Mouse (Mus musculus): ENCODE results near the gene Rem2. TPM values are rescaled to one million over a fixed set of nuclear protein-coding genes. Genes with fewer than 3 reads are reported as not detected.

The Rem2 gene
- polyA plus RNA-seq, 1 experiment from 2014 or later, result 18.8 TPM

DNA sequence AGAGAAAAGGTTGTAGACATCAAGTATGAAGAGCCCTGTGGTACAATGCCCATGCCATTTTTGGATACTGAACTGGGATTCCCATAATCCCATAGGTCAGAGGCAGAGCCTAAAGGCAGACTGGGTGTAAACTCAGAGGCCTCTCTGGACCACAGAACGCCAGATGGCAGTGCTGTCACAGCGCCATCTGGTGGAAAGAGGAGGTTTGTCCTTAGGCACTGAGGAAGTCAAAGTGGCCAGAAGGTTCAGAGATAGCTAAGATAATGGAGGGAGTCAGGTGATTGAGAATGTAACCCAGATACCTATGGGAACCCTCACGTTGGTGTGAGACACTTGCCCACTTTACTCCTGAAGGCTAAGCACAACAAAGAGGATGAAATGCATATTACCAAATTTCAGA, 18.3 kb downstream of the Rem2 start:
- DNase-seq (ENCODE audit: low spot score), result peak; percentile 78
- H3K9ac ChIP-seq (ENCODE audit: low read length), result no peak overlapping the region
- no peak overlapping the region for H3K4me3 ChIP-seq (ENCODE audit: low read depth, low read length)
- H3K36me3 ChIP-seq (ENCODE audit: control insufficient read depth, insufficient read depth, low read length), result no peaks in the 10 kb centered on the region
- no peaks in the 10 kb centered on the region for H3K4me1 ChIP-seq (replicated peaks; ENCODE audit: control insufficient read depth, insufficient read depth, low read length)
- no peak overlapping the region for H3K27ac ChIP-seq (ENCODE audit: low read depth, low read length)
- WGBS, result 1% methylated on average over 3 of the region's 3 CpGs
- H3K27me3 ChIP-seq (ENCODE audit: control insufficient read depth, insufficient read depth, low read length), result no peaks in the 10 kb centered on the region
- no peaks in the 10 kb centered on the region for H3K9me3 ChIP-seq (ENCODE audit: control insufficient read depth, low read length)
- H3K4me2 ChIP-seq (ENCODE audit: low read depth, low read length, severe bottlenecking), result no peak overlapping the region
- ATAC-seq (replicated peaks; ENCODE audit: low FRiP score), result 0 out of 2 replicates have a peak, but pooled peaks have one; percentile 30

DNA sequence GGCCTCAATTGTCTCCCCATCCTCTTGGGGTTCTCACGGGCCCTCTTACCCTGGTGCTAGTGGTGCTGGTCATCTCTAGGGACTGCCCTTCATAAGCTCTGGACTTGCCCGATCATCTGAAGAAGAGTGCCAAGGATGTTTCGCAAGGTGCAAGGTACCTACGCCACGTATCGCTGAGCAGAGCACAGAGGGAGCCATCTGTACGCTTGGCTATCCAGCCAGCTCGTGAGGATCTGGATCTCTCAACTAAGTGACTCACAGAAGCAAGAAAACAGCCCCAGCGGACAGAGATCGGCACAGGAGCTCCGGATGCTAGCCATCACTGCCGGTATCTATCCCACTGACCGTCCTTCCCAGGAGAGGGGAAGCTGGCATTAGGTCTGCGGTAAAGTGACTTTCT, 20.8 kb downstream of the Rem2 start:
- 90% methylated on average over 14 of the region's 14 CpGs for WGBS
- Histone ChIP-seq H3K9me3 (ENCODE audit: control insufficient read depth, low read length) (no peaks in the 10 kb centered on the region), H3K27me3 (ENCODE audit: control insufficient read depth, insufficient read depth, low read length) (no peaks in the 10 kb centered on the region), H3K4me1 (replicated peaks; ENCODE audit: control insufficient read depth, insufficient read depth, low read length) (no peaks in the 10 kb centered on the region), H3K27ac (ENCODE audit: low read depth, low read length) (no peak overlapping the region), H3K4me3 (ENCODE audit: low read depth, low read length) (no peak overlapping the region), H3K9ac (ENCODE audit: low read length) (no peak overlapping the region), H3K36me3 (ENCODE audit: control insufficient read depth, insufficient read depth, low read length) (no peaks in the 10 kb centered on the region), H3K4me2 (ENCODE audit: low read depth, low read length, severe bottlenecking) (no peak overlapping the region)
- ATAC-seq (replicated peaks; ENCODE audit: low FRiP score), result no peak
- no peak for DNase-seq (ENCODE audit: low spot score)

DNA sequence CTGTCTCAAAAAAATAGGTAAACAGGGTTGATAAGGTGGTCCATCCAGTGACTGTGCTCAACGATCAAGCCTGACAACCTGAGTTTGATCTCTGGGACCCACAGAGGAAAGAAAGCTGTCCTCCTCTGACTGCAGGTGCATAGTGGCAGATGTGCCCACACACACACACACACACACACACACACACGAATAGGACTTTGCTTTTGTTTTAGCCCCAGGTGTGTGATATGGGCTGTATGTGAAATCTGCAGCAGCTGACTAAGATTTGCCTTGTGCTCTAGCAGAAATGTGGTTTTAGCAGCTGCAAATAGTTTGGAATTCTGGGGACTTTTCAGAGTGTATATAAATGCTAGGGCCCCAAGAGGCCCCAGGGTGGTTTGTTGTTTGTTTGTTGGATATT, 23.4 kb downstream of the Rem2 start:
- WGBS, result 88% methylated on average over 2 of the region's 2 CpGs

DNA sequence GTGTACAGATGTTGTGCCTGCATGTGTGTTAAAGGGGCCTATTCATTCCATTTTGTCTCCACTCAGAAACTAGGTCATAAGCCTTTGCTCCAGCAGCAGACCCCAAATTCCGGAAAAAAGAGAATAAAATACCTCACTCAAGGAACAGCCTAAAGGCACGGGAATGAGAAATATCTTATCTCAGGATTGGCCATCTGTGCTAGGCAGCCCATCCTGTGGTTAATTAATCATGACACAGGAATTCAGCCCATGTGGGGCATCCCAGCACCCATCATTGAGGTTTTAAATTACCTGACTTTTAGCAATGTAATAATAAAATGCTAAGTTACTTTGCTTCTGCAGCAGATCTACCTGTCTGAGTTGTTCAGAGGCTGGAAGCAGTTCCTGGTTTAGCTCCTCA, 25.5 kb downstream of the Rem2 start:
- Histone ChIP-seq H3K27ac (ENCODE audit: low read depth, low read length) (no peak overlapping the region), H3K9ac (ENCODE audit: low read length) (no peak overlapping the region), H3K27me3 (ENCODE audit: control insufficient read depth, insufficient read depth, low read length) (no peaks in the 10 kb centered on the region), H3K36me3 (ENCODE audit: control insufficient read depth, insufficient read depth, low read length) (no peaks in the 10 kb centered on the region), H3K4me1 (replicated peaks; ENCODE audit: control insufficient read depth, insufficient read depth, low read length) (no peaks in the 10 kb centered on the region), H3K4me3 (ENCODE audit: low read depth, low read length) (no peak overlapping the region), H3K9me3 (ENCODE audit: control insufficient read depth, low read length) (no peaks in the 10 kb centered on the region), H3K4me2 (ENCODE audit: low read depth, low read length, severe bottlenecking) (no peak overlapping the region)
- 82% methylated on average over 2 of the region's 2 CpGs for WGBS
- no peak for ATAC-seq (replicated peaks; ENCODE audit: low FRiP score)
- no peak for DNase-seq (ENCODE audit: low spot score)

More for the DNA sequence above, 23.4 kb downstream of the Rem2 start:
- no peak for ATAC-seq (replicated peaks; ENCODE audit: low FRiP score)
- no peaks in the 10 kb centered on the region for H3K27me3 ChIP-seq (ENCODE audit: control insufficient read depth, insufficient read depth, low read length)
- DNase-seq (ENCODE audit: low spot score), result no peak
- H3K4me2 ChIP-seq (ENCODE audit: low read depth, low read length, severe bottlenecking), result no peak overlapping the region
- no peaks in the 10 kb centered on the region for H3K4me1 ChIP-seq (replicated peaks; ENCODE audit: control insufficient read depth, insufficient read depth, low read length)
- H3K9ac ChIP-seq (ENCODE audit: low read length), result no peak overlapping the region
- no peak overlapping the region for H3K27ac ChIP-seq (ENCODE audit: low read depth, low read length)
- H3K4me3 ChIP-seq (ENCODE audit: low read depth, low read length), result no peak overlapping the region
- H3K36me3 ChIP-seq (ENCODE audit: control insufficient read depth, insufficient read depth, low read length), result no peaks in the 10 kb centered on the region
- no peaks in the 10 kb centered on the region for H3K9me3 ChIP-seq (ENCODE audit: control insufficient read depth, low read length)

DNA sequence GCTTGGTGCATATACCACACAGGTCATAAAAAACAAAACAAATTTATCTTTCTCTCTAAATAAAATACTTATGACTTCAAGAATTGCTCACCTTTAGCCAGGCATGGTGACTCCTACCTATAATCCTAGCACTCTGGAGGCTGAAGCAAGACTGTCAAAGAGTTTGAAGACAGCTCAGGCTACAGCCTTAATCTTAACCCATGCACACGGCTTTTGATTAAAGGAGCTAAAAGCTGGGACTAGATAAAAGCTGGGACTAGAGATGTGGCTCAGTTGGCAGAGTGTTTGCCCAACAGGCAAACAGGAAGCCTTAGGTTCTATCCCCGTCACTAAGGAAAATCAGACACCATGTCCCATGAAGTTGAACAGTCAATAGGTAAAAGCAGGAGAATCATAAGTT, 27.2 kb downstream of the Rem2 start:
- ATAC-seq (replicated peaks; ENCODE audit: low FRiP score) (no peak), DNase-seq (ENCODE audit: low spot score) (no peak)
- Histone ChIP-seq H3K9me3 (ENCODE audit: control insufficient read depth, low read length) (no peaks in the 10 kb centered on the region), H3K36me3 (ENCODE audit: control insufficient read depth, insufficient read depth, low read length) (peaks cover 11% of the 10 kb centered on the region; the same call in 1 of the 2 replicates), H3K4me3 (ENCODE audit: low read depth, low read length) (no peak overlapping the region), H3K9ac (ENCODE audit: low read length) (no peak overlapping the region), H3K27me3 (ENCODE audit: control insufficient read depth, insufficient read depth, low read length) (no peaks in the 10 kb centered on the region), H3K27ac (ENCODE audit: low read depth, low read length) (no peak overlapping the region), H3K4me1 (replicated peaks; ENCODE audit: control insufficient read depth, insufficient read depth, low read length) (no peaks in the 10 kb centered on the region), H3K4me2 (ENCODE audit: low read depth, low read length, severe bottlenecking) (no peak overlapping the region)
- 88% methylated on average over 2 of the region's 2 CpGs for WGBS

DNA sequence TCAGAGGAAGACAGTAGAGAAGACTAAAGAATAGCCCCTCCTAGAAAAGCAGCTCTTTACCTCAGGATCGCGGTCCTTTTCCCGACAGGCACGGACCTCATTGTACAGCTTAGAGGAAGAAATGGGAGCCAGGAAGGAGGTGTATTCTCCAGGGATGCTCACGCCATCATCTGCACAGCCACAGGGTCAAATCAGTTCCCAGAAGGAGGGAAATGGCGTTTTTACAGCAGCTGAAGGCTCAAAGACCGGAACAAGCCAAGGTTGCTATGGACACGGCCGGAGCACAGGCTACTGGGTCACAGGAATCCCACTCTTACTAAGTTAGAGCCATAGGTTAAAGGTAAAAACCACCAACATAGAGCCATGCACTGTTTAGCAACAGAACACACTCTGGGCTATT, 33.9 kb downstream of the Rem2 start:
- Histone ChIP-seq H3K9ac (ENCODE audit: low read length) (no peak overlapping the region), H3K4me3 (ENCODE audit: low read depth, low read length) (no peak overlapping the region), H3K4me1 (replicated peaks; ENCODE audit: control insufficient read depth, insufficient read depth, low read length) (no peaks in the 10 kb centered on the region), H3K36me3 (ENCODE audit: control insufficient read depth, insufficient read depth, low read length) (peaks cover 59% of the 10 kb centered on the region), H3K27me3 (ENCODE audit: control insufficient read depth, insufficient read depth, low read length) (no peaks in the 10 kb centered on the region), H3K27ac (ENCODE audit: low read depth, low read length) (no peak overlapping the region), H3K4me2 (ENCODE audit: low read depth, low read length, severe bottlenecking) (no peak overlapping the region), H3K9me3 (ENCODE audit: control insufficient read depth, low read length) (peaks cover 5% of the 10 kb centered on the region; the same call in 1 of the 2 replicates)
- DNase-seq (ENCODE audit: low spot score) (no peak), ATAC-seq (replicated peaks; ENCODE audit: low FRiP score) (no peak)
- WGBS, result 95% methylated on average over 9 of the region's 9 CpGs

DNA sequence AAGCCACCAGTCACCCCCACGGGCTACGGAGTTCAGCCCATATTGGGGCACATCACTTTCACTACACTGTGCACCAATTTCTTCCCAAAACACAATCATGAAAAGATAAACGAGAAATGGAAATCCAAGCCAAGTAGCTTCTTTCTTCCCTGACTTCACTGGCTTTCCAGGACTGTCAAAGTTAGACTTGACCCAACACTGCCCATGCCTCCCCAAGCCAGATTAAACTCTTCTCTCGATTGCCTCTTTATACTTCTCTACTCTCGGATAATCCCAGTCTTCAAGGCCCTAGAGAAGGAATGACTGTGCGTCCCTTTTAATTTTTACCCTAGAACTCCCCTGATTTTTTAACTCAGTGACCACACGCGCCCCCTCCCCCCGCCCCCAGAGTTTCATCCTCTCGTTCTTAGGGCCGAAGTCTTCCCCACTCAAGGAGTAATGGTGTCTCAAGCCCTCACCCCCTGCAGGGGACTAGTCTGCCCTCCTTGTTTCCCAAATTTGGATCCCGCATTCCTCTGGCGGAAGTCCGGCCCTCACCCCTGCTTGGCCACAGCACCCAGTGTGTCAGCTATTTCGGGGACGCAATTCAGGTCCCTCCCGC, 40.9 kb downstream of the Rem2 start:
- no peak for DNase-seq (ENCODE audit: low spot score)
- peak overlapping the region; percentile 82 for H3K9ac ChIP-seq (ENCODE audit: low read length)
- peak overlapping the region; percentile 72 for H3K4me3 ChIP-seq (ENCODE audit: low read depth, low read length)
- 5% methylated on average over 17 of the region's 17 CpGs for WGBS
- no peaks in the 10 kb centered on the region for H3K27me3 ChIP-seq (ENCODE audit: control insufficient read depth, insufficient read depth, low read length)
- H3K4me1 ChIP-seq (replicated peaks; ENCODE audit: control insufficient read depth, insufficient read depth, low read length), result peaks cover 8% of the 10 kb centered on the region; the same call in 1 of the 2 replicates
- peaks cover 26% of the 10 kb centered on the region for H3K36me3 ChIP-seq (ENCODE audit: control insufficient read depth, insufficient read depth, low read length)
- H3K9me3 ChIP-seq (ENCODE audit: control insufficient read depth, low read length), result peaks cover 5% of the 10 kb centered on the region; the same call in 1 of the 2 replicates
- no peak for ATAC-seq (replicated peaks; ENCODE audit: low FRiP score)
- H3K27ac ChIP-seq (ENCODE audit: low read depth, low read length), result peak overlapping the region; percentile 53; the same call in 1 of the 2 replicates
- H3K4me2 ChIP-seq (ENCODE audit: low read depth, low read length, severe bottlenecking), result peak overlapping the region; percentile 66

DNA sequence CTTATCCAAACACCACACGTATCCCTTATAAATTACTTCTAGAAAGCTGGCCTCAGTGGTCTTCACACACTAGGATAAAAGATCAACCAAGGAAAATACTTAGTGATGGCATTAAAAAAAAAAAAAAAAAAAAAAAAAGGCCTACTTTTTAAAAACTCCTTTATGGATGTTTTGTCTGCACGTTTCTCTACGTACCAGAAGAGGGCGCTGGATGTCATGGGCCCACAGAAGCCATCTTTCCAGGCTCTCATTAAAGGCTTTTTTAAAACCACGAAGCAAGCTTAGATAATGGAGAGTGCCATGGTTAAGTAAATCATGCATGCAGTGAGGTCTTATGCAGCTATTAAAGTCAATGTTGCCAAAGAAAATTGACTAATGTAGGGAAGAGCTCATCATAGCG, 47.7 kb downstream of the Rem2 start:
- whole genome bisulfite sequencing, result 29% methylated on average over 6 of the region's 6 CpGs
- Histone ChIP-seq H3K36me3 (ENCODE audit: control insufficient read depth, insufficient read depth, low read length) (no peaks in the 10 kb centered on the region), H3K4me2 (ENCODE audit: low read depth, low read length, severe bottlenecking) (no peak overlapping the region), H3K9ac (ENCODE audit: low read length) (no peak overlapping the region), H3K4me1 (replicated peaks; ENCODE audit: control insufficient read depth, insufficient read depth, low read length) (peaks cover 5% of the 10 kb centered on the region; the same call in 1 of the 2 replicates), H3K4me3 (ENCODE audit: low read depth, low read length) (no peak overlapping the region), H3K27me3 (ENCODE audit: control insufficient read depth, insufficient read depth, low read length) (no peaks in the 10 kb centered on the region), H3K27ac (ENCODE audit: low read depth, low read length) (no peak overlapping the region), H3K9me3 (ENCODE audit: control insufficient read depth, low read length) (no peaks in the 10 kb centered on the region)
- DNase-seq (ENCODE audit: low spot score) (no peak), ATAC-seq (replicated peaks; ENCODE audit: low FRiP score) (no peak)
